Mouse (Mus musculus): ENCODE measurements around the gene 3110082J24Rik. TPM values are rescaled to one million over a fixed set of nuclear protein-coding genes. Genes with fewer than 3 reads are reported as not detected.

Gene 3110082J24Rik
- polyA plus RNA-seq, 1 experiment from 2014 or later = 7.2 TPM

DNA sequence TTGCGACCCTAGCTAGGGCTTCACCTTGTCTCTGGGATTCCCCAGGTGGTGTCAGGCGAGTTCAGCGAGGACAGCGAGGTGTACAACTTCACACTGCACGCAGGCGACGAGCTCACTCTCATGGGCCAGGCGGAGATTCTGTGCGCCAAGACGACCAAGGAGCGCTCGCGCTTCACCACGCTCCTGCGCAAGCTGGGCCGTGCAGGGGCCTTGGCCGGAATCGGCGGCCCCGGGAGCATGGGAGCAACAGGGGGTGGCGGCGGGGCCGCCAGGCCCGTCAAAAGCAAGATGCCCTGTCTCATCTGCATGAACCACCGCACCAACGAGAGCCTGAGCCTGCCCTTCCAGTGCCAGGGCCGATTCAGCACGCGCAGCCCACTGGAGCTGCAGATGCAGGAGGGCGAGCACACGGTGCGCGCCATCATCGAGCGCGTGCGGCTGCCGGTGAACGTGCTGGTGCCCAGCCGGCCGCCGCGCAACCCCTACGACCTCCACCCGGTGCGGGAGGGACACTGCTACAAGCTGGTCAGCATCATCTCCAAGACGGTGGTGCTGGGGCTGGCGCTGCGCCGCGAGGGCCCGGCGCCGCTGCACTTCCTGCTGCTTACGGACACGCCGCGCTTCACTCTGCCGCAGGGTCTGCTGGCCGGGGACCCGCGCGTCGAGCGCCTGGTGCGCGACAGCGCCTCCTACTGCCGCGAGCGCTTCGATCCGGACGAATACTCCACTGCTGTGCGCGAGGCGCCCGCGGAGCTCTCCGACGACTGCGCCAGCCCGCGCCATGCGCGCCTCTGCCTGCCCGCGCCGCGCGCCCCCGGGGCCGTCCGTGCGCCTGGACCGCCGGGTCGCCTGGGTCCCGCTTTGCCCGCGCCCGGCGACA is 8.2 kb upstream of the 3110082J24Rik start:
- no peaks in the 10 kb centered on the region for H3K9me3 ChIP-seq
- peaks cover 48% of the 10 kb centered on the region for H3K4me1 ChIP-seq (replicated peaks)
- WGBS = 1% methylated on average over 90 of the region's 103 CpGs
- peak overlapping the region; percentile 67 for H3K27ac ChIP-seq
- H3K9ac ChIP-seq = peak overlapping the region; percentile 75
- ATAC-seq (ENCODE audit: low FRiP score) = peak; percentile 85
- peaks cover 23% of the 10 kb centered on the region for H3K27me3 ChIP-seq
- H3K4me3 ChIP-seq = peak overlapping the region; percentile 49
- peaks cover 46% of the 10 kb centered on the region for H3K36me3 ChIP-seq
- H3K4me2 ChIP-seq = peak overlapping the region; percentile 71

DNA sequence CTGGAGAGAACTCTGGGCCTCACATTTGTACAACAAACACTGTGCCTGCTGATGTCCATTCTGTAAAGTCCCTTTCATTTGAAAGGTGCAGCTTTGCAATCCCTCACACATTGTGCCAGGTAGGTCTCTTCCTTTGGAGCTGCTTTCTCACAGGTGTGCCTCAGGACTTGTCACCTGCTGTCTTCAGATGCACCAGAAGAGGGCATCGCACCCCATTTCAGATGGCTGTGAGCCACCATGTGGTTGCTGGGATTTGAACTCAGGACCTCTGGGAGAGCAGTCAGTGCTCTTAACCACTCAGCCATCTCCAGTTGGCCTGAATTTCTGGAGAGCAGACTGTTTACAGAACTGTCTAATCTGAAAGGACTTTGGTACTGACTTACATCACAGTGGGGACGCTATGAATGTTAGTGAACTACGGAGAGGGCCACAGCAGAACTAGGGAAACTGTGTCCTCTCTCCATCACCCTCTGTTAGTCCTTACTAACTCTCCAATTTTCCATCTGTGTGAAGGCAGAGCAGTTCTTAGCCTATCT is 6.7 kb upstream of the 3110082J24Rik start:
- Histone ChIP-seq H3K27me3 (peaks cover 23% of the 10 kb centered on the region), H3K9me3 (no peaks in the 10 kb centered on the region), H3K4me2 (no peak overlapping the region), H3K4me1 (replicated peaks) (peaks cover 63% of the 10 kb centered on the region), H3K4me3 (no peak overlapping the region), H3K9ac (no peak overlapping the region), H3K27ac (no peak overlapping the region), H3K36me3 (peaks cover 31% of the 10 kb centered on the region)
- 86% methylated on average over 3 of the region's 3 CpGs for WGBS
- no peak for ATAC-seq (ENCODE audit: low FRiP score)

DNA sequence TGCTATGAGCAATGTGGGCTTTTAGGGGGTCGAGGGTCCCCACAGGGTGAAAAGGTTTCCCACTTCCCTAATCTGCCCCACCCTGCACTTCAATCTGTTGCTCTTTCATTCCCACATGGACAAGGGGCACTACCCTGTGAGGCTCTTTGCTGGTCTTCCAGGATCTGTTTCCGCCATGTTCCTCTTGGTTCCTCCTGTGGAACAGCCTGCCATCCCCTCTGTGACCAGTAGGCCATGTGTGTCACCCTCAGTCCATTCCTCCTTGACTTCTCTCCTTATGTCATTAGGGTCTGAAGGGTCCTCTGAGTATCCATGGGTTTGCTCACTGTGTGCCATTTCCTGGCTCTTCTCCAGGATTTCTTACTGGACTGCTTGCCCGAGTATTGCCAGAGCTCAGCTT is 5.9 kb upstream of the 3110082J24Rik start:
- peaks cover 23% of the 10 kb centered on the region for H3K27me3 ChIP-seq
- 0 out of 2 replicates have a peak overlapping the region, but pooled peaks have one; percentile 76 for H3K27ac ChIP-seq
- H3K4me3 ChIP-seq = no peak overlapping the region
- H3K4me1 ChIP-seq (replicated peaks) = peaks cover 71% of the 10 kb centered on the region
- H3K4me2 ChIP-seq = peak overlapping the region; percentile 47
- H3K9me3 ChIP-seq = no peaks in the 10 kb centered on the region
- 0 out of 2 replicates have a peak overlapping the region, but pooled peaks have one; percentile 26 for H3K9ac ChIP-seq
- ATAC-seq (ENCODE audit: low FRiP score) = no peak
- peaks cover 23% of the 10 kb centered on the region for H3K36me3 ChIP-seq
- 63% methylated on average over 3 of the region's 3 CpGs for WGBS

DNA sequence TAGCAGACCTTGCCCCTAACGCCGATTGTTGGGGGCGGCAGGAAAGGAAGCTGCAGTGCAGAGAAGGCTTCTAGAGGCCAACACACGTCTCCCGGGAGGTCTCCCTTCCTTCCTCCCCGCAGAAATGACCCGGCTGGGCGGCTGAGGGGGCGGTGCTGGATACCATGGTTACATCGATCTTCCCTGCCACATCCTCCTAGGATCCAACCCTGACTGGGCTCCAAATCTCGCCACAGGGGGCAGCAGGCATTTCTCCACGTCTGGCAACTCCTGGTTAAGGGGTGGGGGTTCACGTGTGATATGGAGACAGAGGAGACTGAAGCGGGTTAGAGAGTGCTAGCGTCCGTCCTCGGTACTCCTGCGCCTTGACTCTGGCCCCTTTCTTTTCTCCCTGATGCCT is 5.2 kb upstream of the 3110082J24Rik start:
- H3K4me3 ChIP-seq = peak overlapping the region; percentile 19; the same call in 1 of the 2 replicates
- ATAC-seq (ENCODE audit: low FRiP score) = peak; percentile 27
- peaks cover 23% of the 10 kb centered on the region for H3K27me3 ChIP-seq
- peaks cover 16% of the 10 kb centered on the region for H3K36me3 ChIP-seq
- peak overlapping the region; percentile 26; the same call in 1 of the 2 replicates for H3K9ac ChIP-seq
- under 1% methylated on average over 18 of the region's 18 CpGs for WGBS
- H3K4me1 ChIP-seq (replicated peaks) = peaks cover 77% of the 10 kb centered on the region
- peak overlapping the region; percentile 76 for H3K27ac ChIP-seq
- no peaks in the 10 kb centered on the region for H3K9me3 ChIP-seq
- peak overlapping the region; percentile 47 for H3K4me2 ChIP-seq

DNA sequence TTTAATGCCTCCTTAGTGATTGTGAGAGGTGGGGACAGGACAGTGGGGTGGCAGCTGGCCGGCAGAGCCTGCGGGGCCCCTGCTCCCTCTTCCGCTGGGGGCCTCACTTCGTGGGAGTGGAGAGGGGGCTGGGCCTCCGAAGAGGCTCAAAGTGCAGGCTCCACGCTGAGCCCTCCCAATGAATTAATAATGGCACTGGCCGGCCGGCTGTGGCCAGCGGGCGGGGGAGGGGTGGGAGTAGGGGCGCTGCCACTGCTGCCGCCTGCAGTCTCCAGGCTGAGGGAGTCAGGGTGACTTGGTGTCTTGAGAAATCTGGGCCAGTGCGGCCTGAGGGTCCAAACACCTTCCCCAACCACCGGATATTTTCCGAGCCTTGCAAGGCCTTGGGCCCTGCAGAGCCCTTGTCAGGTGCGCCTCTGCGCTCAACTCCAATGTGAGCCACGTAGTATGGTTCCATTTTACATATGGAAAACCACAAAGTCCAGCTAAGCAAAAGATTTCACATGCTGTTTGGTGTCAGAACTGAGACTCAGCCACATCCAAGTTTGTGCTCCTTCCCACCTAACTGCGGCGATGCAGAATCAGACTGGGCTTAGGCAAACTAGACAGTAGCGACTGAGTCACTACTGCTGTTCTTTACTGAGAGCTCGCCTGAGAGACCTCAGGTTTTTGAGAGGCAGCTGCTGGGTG is 4.6 kb upstream of the 3110082J24Rik start:
- Histone ChIP-seq H3K4me2 (peak overlapping the region; percentile 47), H3K4me1 (replicated peaks) (peaks cover 84% of the 10 kb centered on the region), H3K27ac (peak overlapping the region; percentile 76), H3K9me3 (no peaks in the 10 kb centered on the region), H3K36me3 (peaks cover 11% of the 10 kb centered on the region; the same call in 1 of the 2 replicates), H3K9ac (peak overlapping the region; percentile 26; the same call in 1 of the 2 replicates), H3K4me3 (peak overlapping the region; percentile 19; the same call in 1 of the 2 replicates), H3K27me3 (peaks cover 23% of the 10 kb centered on the region)
- ATAC-seq (ENCODE audit: low FRiP score) = no peak
- WGBS = 5% methylated on average over 22 of the region's 22 CpGs

- ATAC-seq (ENCODE audit: low FRiP score) = no peak
- Histone ChIP-seq H3K36me3 (peaks cover 11% of the 10 kb centered on the region; the same call in 1 of the 2 replicates), H3K4me3 (no peak overlapping the region), H3K4me2 (peak overlapping the region; percentile 47; the same call in 1 of the 2 replicates), H3K9me3 (no peaks in the 10 kb centered on the region), H3K4me1 (replicated peaks) (peaks cover 88% of the 10 kb centered on the region), H3K9ac (no peak overlapping the region; the same call in 1 of the 2 replicates), H3K27ac (peak overlapping the region; percentile 76), H3K27me3 (peaks cover 23% of the 10 kb centered on the region)
- 45% methylated on average over 2 of the region's 2 CpGs for WGBS
Measured at GRCm38 (mm10) chr5:30109899-30110298, 4.0 kb upstream of the 3110082J24Rik start.

DNA sequence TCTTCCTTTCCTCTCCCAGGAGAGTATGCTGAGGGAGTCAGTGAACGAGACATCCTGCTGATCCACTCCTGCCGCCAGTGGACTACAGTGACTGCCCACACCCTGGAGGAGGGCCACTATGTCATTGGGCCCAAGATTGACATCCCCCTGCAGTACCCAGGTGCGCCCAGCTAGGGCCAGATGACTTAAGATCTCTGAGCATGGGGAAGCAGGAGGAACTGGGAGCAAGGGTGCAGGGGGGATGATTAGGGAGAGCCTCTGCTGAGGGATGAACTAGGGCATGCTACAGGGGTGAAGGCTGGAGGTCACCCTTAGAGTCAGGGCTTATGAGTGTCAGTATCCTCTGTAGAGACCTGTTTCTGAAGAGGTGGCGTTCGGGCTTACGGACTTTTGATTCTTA is 2.3 kb upstream of the 3110082J24Rik start:
- peak overlapping the region; percentile 77; the same call in 1 of the 2 replicates for H3K4me3 ChIP-seq
- H3K9ac ChIP-seq = peak overlapping the region; percentile 88
- peaks cover 74% of the 10 kb centered on the region for H3K4me1 ChIP-seq (replicated peaks)
- H3K27ac ChIP-seq = peak overlapping the region; percentile 91
- 51% methylated on average over 6 of the region's 6 CpGs for WGBS
- no peak for ATAC-seq (ENCODE audit: low FRiP score)
- no peaks in the 10 kb centered on the region for H3K9me3 ChIP-seq
- peaks cover 6% of the 10 kb centered on the region; the same call in 1 of the 2 replicates for H3K36me3 ChIP-seq
- H3K27me3 ChIP-seq = peaks cover 24% of the 10 kb centered on the region
- H3K4me2 ChIP-seq = peak overlapping the region; percentile 96

DNA sequence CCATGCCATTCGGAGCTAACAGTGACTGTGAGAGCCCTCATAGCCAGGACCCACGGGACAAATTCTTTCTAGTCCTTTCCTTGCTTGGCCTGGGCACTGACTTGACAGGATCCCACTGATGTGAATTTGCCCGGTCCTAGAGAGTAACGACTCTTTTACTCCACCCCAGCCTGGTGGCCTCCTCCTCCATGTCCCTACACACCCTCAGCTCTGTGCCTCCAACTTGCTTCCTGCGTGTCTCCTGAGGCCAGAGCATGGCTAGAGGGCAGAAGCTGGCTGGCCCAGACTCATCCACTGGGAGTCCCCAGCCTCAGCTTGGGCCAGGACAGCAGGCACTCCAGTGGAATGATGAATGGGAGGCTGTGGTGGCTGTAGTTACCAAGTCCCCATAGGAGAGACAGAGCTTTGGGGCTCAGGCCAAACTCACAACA is 1.7 kb upstream of the 3110082J24Rik start:
- peak overlapping the region; percentile 96 for H3K4me2 ChIP-seq
- WGBS = 4% methylated on average over 5 of the region's 5 CpGs
- H3K9me3 ChIP-seq = no peaks in the 10 kb centered on the region
- peaks cover 21% of the 10 kb centered on the region for H3K27me3 ChIP-seq
- H3K36me3 ChIP-seq = peaks cover 5% of the 10 kb centered on the region; the same call in 1 of the 2 replicates
- peak overlapping the region; percentile 77 for H3K4me3 ChIP-seq
- H3K9ac ChIP-seq = peak overlapping the region; percentile 88
- peak; percentile 26; the same call in 1 of the 2 replicates for ATAC-seq (ENCODE audit: low FRiP score)
- H3K4me1 ChIP-seq (replicated peaks) = peaks cover 73% of the 10 kb centered on the region
- H3K27ac ChIP-seq = peak overlapping the region; percentile 91

DNA sequence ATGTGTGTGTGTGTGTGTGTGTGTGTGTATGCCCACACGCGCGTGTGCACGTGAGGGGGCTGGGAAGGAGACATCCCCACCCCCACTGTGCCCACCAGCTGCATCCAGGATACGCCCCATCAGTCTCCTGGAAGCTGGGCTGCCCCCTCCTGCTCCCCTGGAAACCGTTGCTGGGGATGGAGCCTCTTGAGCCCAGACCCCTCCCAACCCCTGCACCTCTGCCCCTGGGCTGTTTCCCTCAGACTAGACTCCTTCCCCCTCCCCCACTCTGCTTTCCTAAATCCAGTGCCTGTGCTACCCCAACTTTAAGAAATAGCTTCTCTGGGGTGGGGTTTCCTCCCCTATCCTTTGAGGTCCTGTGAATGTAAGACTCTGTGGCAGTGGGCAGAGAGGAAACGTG is 1.3 kb upstream of the 3110082J24Rik start:
- H3K9ac ChIP-seq = peak overlapping the region; percentile 88
- H3K27me3 ChIP-seq = peaks cover 16% of the 10 kb centered on the region
- H3K4me2 ChIP-seq = peak overlapping the region; percentile 96
- peak; percentile 34 for ATAC-seq (ENCODE audit: low FRiP score)
- peaks cover 73% of the 10 kb centered on the region for H3K4me1 ChIP-seq (replicated peaks)
- peak overlapping the region; percentile 91 for H3K27ac ChIP-seq
- peak overlapping the region; percentile 77 for H3K4me3 ChIP-seq
- no peaks in the 10 kb centered on the region for H3K9me3 ChIP-seq
- 0% methylated on average over 7 of the region's 7 CpGs for WGBS
- peaks cover under 1% of the 10 kb centered on the region; the same call in 1 of the 2 replicates for H3K36me3 ChIP-seq

- WGBS = 7% methylated on average over 2 of the region's 2 CpGs
- H3K27me3 ChIP-seq = peaks cover 12% of the 10 kb centered on the region; the same call in 1 of the 2 replicates
- peak overlapping the region; percentile 91 for H3K27ac ChIP-seq
- peak overlapping the region; percentile 77 for H3K4me3 ChIP-seq
- ATAC-seq (ENCODE audit: low FRiP score) = no peak
- H3K9me3 ChIP-seq = no peaks in the 10 kb centered on the region
- peak overlapping the region; percentile 96 for H3K4me2 ChIP-seq
- H3K36me3 ChIP-seq = no peaks in the 10 kb centered on the region
- peaks cover 68% of the 10 kb centered on the region for H3K4me1 ChIP-seq (replicated peaks)
- peak overlapping the region; percentile 88 for H3K9ac ChIP-seq
Measured at GRCm38 (mm10) chr5:30106756-30107155, 870 bp upstream of the 3110082J24Rik start.

DNA sequence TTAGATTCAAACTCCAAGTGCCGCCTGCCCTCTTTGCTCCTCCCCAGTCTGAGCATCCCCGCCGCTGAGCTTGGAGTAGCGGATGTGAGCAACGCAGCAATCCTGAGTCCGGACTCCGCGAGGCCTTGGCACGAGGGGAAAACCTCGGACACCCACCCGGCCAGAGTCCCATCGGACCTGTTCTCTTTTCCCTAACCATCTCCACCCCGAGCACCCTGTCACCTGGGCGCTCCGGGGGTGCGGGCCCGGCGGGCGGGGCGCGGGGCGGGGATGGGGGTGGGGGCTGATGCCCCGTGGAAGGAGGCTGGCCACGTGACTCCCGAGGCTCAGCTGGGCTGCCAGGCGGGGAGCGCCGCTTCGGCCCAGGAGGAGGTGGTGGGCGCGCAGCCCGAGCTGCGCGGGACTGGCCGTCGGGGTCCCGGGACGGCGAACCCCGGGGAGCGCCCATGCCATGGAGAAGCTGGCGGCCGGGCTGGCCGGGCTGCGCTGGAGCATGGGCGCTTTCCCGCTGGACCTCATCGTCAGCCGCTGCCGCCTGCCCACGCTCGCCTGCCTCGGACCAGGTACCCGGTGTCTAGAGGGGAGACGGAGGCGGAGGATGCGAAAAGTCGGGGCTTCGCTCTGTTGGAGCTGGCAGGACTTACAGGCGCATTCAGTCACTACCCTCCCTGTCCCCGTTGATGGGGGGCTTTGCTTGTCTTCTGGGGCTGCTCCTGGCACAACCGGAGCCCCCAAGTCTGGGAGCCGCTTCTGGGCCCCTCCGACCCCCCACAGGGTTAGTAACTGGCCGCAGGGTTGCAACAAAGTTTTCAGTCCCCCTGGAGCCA is 832 bp downstream of the 3110082J24Rik start, which contains the start of gene Garem2:
Gene Garem2 (plus strand): TSS at position 321 of the 827 bp plus-strand sequence.
- H3K9ac ChIP-seq = peak within 1 kb of the TSS; percentile 88
- peak within 1 kb of the TSS; percentile 96 for H3K4me2 ChIP-seq
- under 1% methylated on average over 44 of the region's 65 CpGs for WGBS
- H3K27me3 ChIP-seq = 0 out of 2 replicates have a peak, but pooled peaks cover 11% of the 10 kb centered on the region
- no peaks in the 10 kb centered on the region for H3K9me3 ChIP-seq
- H3K36me3 ChIP-seq = no peaks in the 10 kb centered on the region
- H3K4me3 ChIP-seq = peak within 1 kb of the TSS; percentile 77
- peak within 1 kb of the TSS; percentile 91 for H3K27ac ChIP-seq
- ATAC-seq (ENCODE audit: low FRiP score) = peak; percentile 25
- peaks cover 51% of the 10 kb centered on the region for H3K4me1 ChIP-seq (replicated peaks)

Measured in hindbrain, embryonic 13.5 days (tissue).